Mouse (Mus musculus): Measurements from ENCODE around the gene Atp6v1g1.

Atp6v1g1 gene

DNA sequence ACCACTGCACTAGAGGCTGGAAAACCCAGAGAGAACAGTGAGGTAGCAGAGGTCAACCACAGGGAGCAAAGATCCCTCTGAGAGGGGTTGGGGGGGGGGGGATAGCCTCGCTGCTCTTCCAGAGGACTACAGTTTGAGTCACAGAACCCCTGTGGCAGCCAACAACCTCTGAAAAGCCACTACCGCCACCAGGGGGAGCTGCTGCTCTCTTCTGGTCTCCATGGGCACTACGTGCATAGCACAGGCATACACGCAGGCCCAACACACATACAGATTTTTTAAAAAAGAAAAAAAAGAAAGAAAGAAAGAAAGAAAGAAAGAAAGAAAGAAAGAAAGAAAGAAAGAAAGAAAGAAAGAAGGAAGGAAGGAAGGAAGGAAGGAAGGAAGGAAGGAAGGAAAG is 36.3 kb upstream of the Atp6v1g1 start:
- no peaks in the 10 kb centered on the region for H3K36me3 ChIP-seq (ENCODE audit: insufficient read depth, low read length)
- H3K9me3 ChIP-seq (ENCODE audit: low read length), result peaks cover 14% of the 10 kb centered on the region
- no peaks in the 10 kb centered on the region for H3K4me1 ChIP-seq (replicated peaks; ENCODE audit: low read depth, low read length)
- no peak for TF ChIP-seq POU5F1 (IDR thresholded peaks at IDR 0.05; ENCODE audit: borderline replicate concordance, low read length)
- peak; percentile 29 for TF ChIP-seq CTCF (conservative IDR thresholded peaks at IDR 0.05; ENCODE audit: low read length)
- no peak overlapping the region for H3K4me3 ChIP-seq (replicated peaks; ENCODE audit: low read length)
- peaks cover 8% of the 10 kb centered on the region; the same call in 1 of the 2 replicates for H3K27me3 ChIP-seq (ENCODE audit: insufficient read depth, low read length)

DNA sequence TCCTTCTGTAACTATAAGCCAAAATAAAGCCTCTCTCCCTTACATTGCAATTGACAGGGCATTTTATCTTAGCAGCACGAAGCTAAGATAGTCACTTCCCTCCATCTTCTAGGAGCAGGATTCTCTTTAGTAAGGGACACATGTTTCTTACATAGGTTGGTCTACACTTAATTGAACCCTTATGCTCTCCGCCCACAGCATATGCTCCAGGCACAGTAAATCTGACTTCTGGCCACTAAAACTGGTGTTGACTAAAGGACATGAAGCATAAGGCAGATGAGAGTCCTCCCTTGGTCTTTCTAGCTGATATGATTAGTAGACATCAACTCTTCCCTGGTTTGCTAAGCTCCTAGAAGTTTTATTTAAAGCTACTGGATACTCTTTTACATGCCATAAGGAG is 31.7 kb upstream of the Atp6v1g1 start:
- no peaks in the 10 kb centered on the region for H3K36me3 ChIP-seq (ENCODE audit: insufficient read depth, low read length)
- H3K4me3 ChIP-seq (replicated peaks; ENCODE audit: low read length), result no peak overlapping the region
- no peaks in the 10 kb centered on the region for H3K4me1 ChIP-seq (replicated peaks; ENCODE audit: low read depth, low read length)
- H3K27me3 ChIP-seq (ENCODE audit: insufficient read depth, low read length), result peaks cover 10% of the 10 kb centered on the region; the same call in 1 of the 2 replicates
- no peak for TF ChIP-seq CTCF (conservative IDR thresholded peaks at IDR 0.05; ENCODE audit: low read length)
- TF ChIP-seq NANOG (IDR thresholded peaks at IDR 0.05; ENCODE audit: borderline replicate concordance, low read length), result no peak
- TF ChIP-seq POU5F1 (IDR thresholded peaks at IDR 0.05; ENCODE audit: borderline replicate concordance, low read length), result no peak
- H3K9me3 ChIP-seq (ENCODE audit: low read length), result peaks cover 9% of the 10 kb centered on the region

DNA sequence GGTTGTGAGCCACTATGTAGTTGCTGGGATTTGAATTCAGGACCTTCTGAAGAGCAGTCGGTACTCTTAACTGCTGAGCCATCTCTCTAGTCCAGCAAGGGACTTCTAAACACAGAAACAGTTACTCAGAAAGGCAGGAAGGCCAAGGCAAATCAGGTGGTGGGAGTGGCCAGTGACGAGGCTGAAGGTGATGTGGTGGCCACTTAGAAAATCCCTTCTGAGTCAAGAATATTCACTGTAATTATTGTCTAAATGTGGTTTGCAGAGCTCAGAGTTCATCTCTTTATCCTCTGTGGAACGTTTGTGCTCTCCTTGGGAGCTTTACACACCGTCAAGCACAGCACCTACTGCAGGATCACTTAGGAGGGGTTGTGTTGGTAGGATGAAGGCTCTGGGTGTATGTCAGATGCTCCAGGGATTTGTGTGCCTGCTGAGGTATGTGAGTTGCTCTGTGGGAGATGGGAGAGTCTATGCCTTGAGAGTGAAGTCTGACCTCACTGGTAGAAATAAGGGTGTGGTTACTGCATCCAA is 30.1 kb upstream of the Atp6v1g1 start:
- no peak overlapping the region for H3K4me3 ChIP-seq (replicated peaks; ENCODE audit: low read length)
- peaks cover 9% of the 10 kb centered on the region for H3K9me3 ChIP-seq (ENCODE audit: low read length)
- H3K36me3 ChIP-seq (ENCODE audit: insufficient read depth, low read length), result no peaks in the 10 kb centered on the region
- no peaks in the 10 kb centered on the region for H3K4me1 ChIP-seq (replicated peaks; ENCODE audit: low read depth, low read length)
- H3K27me3 ChIP-seq (ENCODE audit: insufficient read depth, low read length), result peaks cover 10% of the 10 kb centered on the region; the same call in 1 of the 2 replicates
- TF ChIP-seq NANOG (IDR thresholded peaks at IDR 0.05; ENCODE audit: borderline replicate concordance, low read length) (no peak), POU5F1 (IDR thresholded peaks at IDR 0.05; ENCODE audit: borderline replicate concordance, low read length) (no peak), CTCF (conservative IDR thresholded peaks at IDR 0.05; ENCODE audit: low read length) (no peak)

GRCm38 (mm10) chr4:63515021-63515420 is 29.6 kb upstream of the Atp6v1g1 start:
- Histone ChIP-seq H3K27me3 (ENCODE audit: insufficient read depth, low read length) (peaks cover 10% of the 10 kb centered on the region; the same call in 1 of the 2 replicates), H3K36me3 (ENCODE audit: insufficient read depth, low read length) (no peaks in the 10 kb centered on the region), H3K9me3 (ENCODE audit: low read length) (peaks cover 9% of the 10 kb centered on the region), H3K4me1 (replicated peaks; ENCODE audit: low read depth, low read length) (no peaks in the 10 kb centered on the region), H3K4me3 (replicated peaks; ENCODE audit: low read length) (no peak overlapping the region)
- TF ChIP-seq POU5F1 (IDR thresholded peaks at IDR 0.05; ENCODE audit: borderline replicate concordance, low read length), result no peak
- no peak for TF ChIP-seq NANOG (IDR thresholded peaks at IDR 0.05; ENCODE audit: borderline replicate concordance, low read length)
- no peak for TF ChIP-seq CTCF (conservative IDR thresholded peaks at IDR 0.05; ENCODE audit: low read length)

DNA sequence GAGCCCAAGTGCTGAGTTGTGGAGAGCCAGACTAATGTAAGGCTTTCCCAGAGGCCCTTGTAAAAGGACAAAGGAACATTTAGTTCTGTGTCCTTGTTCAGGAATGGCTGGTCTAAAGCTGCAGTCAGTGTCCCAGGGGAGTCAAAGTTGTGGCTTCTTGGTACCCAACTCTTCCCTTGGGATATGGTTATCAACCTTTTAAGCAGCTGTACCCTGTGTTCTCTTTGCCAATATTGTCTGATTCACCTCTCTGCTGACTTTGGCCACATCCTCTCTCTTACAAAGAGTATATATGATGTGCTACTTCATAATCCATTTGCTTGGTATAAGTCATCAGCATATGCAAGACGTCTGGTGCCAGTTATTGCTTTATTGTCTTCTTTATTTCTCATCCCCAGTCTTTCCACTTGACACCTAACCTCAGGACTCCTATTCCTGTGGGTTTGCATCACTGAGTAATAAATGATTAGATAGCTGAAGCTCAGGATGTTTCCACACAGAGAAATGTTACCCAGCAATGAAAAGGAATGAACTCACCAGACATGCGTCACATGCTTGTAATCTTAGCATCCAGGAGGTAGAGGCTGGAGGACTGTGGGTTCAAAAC is 22.7 kb upstream of the Atp6v1g1 start:
- H3K4me1 ChIP-seq (replicated peaks; ENCODE audit: low read depth, low read length), result peaks cover 6% of the 10 kb centered on the region
- peaks cover 2% of the 10 kb centered on the region; the same call in 1 of the 2 replicates for H3K27me3 ChIP-seq (ENCODE audit: insufficient read depth, low read length)
- no peak overlapping the region for H3K4me3 ChIP-seq (replicated peaks; ENCODE audit: low read length)
- TF ChIP-seq NANOG (IDR thresholded peaks at IDR 0.05; ENCODE audit: borderline replicate concordance, low read length), result no peak
- TF ChIP-seq CTCF (conservative IDR thresholded peaks at IDR 0.05; ENCODE audit: low read length), result no peak
- no peak for TF ChIP-seq POU5F1 (IDR thresholded peaks at IDR 0.05; ENCODE audit: borderline replicate concordance, low read length)
- no peaks in the 10 kb centered on the region for H3K9me3 ChIP-seq (ENCODE audit: low read length)
- H3K36me3 ChIP-seq (ENCODE audit: insufficient read depth, low read length), result no peaks in the 10 kb centered on the region

GRCm38 (mm10) chr4:63525514-63525913 is 19.1 kb upstream of the Atp6v1g1 start:
- TF ChIP-seq CTCF (conservative IDR thresholded peaks at IDR 0.05; ENCODE audit: low read length), result no peak
- no peaks in the 10 kb centered on the region for H3K9me3 ChIP-seq (ENCODE audit: low read length)

GRCm38 (mm10) chr4:63528946-63529345 is 15.6 kb upstream of the Atp6v1g1 start:
- no peaks in the 10 kb centered on the region for H3K36me3 ChIP-seq (ENCODE audit: insufficient read depth, low read length)
- H3K27me3 ChIP-seq (ENCODE audit: insufficient read depth, low read length), result peaks cover 11% of the 10 kb centered on the region
- H3K4me1 ChIP-seq (replicated peaks; ENCODE audit: low read depth, low read length), result peaks cover 6% of the 10 kb centered on the region
- TF ChIP-seq CTCF (conservative IDR thresholded peaks at IDR 0.05; ENCODE audit: low read length) (no peak), NANOG (IDR thresholded peaks at IDR 0.05; ENCODE audit: borderline replicate concordance, low read length) (no peak), POU5F1 (IDR thresholded peaks at IDR 0.05; ENCODE audit: borderline replicate concordance, low read length) (no peak)
- H3K4me3 ChIP-seq (replicated peaks; ENCODE audit: low read length), result no peak overlapping the region
- no peaks in the 10 kb centered on the region for H3K9me3 ChIP-seq (ENCODE audit: low read length)

More at GRCm38 (mm10) chr4:63525514-63525913, 19.1 kb upstream of the Atp6v1g1 start:
- Histone ChIP-seq H3K4me1 (replicated peaks; ENCODE audit: low read depth, low read length) (peaks cover 6% of the 10 kb centered on the region), H3K4me3 (replicated peaks; ENCODE audit: low read length) (no peak overlapping the region), H3K36me3 (ENCODE audit: insufficient read depth, low read length) (no peaks in the 10 kb centered on the region), H3K27me3 (ENCODE audit: insufficient read depth, low read length) (0 out of 2 replicates have a peak, but pooled peaks cover 3% of the 10 kb centered on the region)

GRCm38 (mm10) chr4:63530409-63530808 is 14.2 kb upstream of the Atp6v1g1 start:
- Histone ChIP-seq H3K36me3 (ENCODE audit: insufficient read depth, low read length) (no peaks in the 10 kb centered on the region), H3K27me3 (ENCODE audit: insufficient read depth, low read length) (peaks cover 11% of the 10 kb centered on the region), H3K4me1 (replicated peaks; ENCODE audit: low read depth, low read length) (peaks cover 2% of the 10 kb centered on the region), H3K9me3 (ENCODE audit: low read length) (no peaks in the 10 kb centered on the region), H3K4me3 (replicated peaks; ENCODE audit: low read length) (no peak overlapping the region)
- TF ChIP-seq CTCF (conservative IDR thresholded peaks at IDR 0.05; ENCODE audit: low read length), result no peak
- TF ChIP-seq NANOG (IDR thresholded peaks at IDR 0.05; ENCODE audit: borderline replicate concordance, low read length), result no peak
- no peak for TF ChIP-seq POU5F1 (IDR thresholded peaks at IDR 0.05; ENCODE audit: borderline replicate concordance, low read length)

- H3K9me3 ChIP-seq (ENCODE audit: low read length), result no peaks in the 10 kb centered on the region
- H3K4me3 ChIP-seq (replicated peaks; ENCODE audit: low read length), result no peak overlapping the region
- TF ChIP-seq CTCF (conservative IDR thresholded peaks at IDR 0.05; ENCODE audit: low read length) (no peak), POU5F1 (IDR thresholded peaks at IDR 0.05; ENCODE audit: borderline replicate concordance, low read length) (no peak), NANOG (IDR thresholded peaks at IDR 0.05; ENCODE audit: borderline replicate concordance, low read length) (no peak)
- H3K27me3 ChIP-seq (ENCODE audit: insufficient read depth, low read length), result peaks cover 8% of the 10 kb centered on the region
- no peaks in the 10 kb centered on the region for H3K36me3 ChIP-seq (ENCODE audit: insufficient read depth, low read length)
- no peaks in the 10 kb centered on the region for H3K4me1 ChIP-seq (replicated peaks; ENCODE audit: low read depth, low read length)
Measured at GRCm38 (mm10) chr4:63537602-63538001, 7.0 kb upstream of the Atp6v1g1 start.
